Mouse (Mus musculus): ENCODE measurements around the gene Plk5. TPM values are rescaled to one million over a fixed set of nuclear protein-coding genes. Genes with fewer than 3 reads are reported as not detected.

Plk5 gene
- total and polyA plus RNA-seq, 3 experiments = 0.19 TPM; not detected in 1

- Histone ChIP-seq H3K36me3 (ENCODE audit: control insufficient read depth in 1 of 2, insufficient read depth in 2 of 2, low read length in 2 of 2) (no peaks in the 10 kb centered on the region), H3K9ac (ENCODE audit: control insufficient read depth, low read depth, low read length, poor library complexity, severe bottlenecking) (no peak overlapping the region), H3K27ac (ENCODE audit: control insufficient read depth, low read depth, low read length) (no peak overlapping the region), H3K4me1 (ENCODE audit: control insufficient read depth in 1 of 2, insufficient read depth in 2 of 2, low read length in 2 of 2) (peaks cover 0 to 7% of the 10 kb centered on the region in 2 experiments; a peak in 1 of 4 replicates), H3K27me3 (ENCODE audit: control insufficient read depth in 1 of 2, insufficient read depth in 2 of 2, low read length in 2 of 2) (peaks cover 0 to 2% of the 10 kb centered on the region in 2 experiments; a peak in 1 of 4 replicates), H3K79me2 (ENCODE audit: control insufficient read depth, insufficient read depth, low read length, poor library complexity) (no peaks in the 10 kb centered on the region), H3K9me3 (replicated peaks; ENCODE audit: insufficient read depth, low read length) (no peaks in the 10 kb centered on the region), H3K4me3 (ENCODE audit: control insufficient read depth in 1 of 2, insufficient read depth in 1 of 2, low read depth in 2 of 2, low read length in 2 of 2) (no peak overlapping the region)
- no peak for TF ChIP-seq USF1 (IDR thresholded peaks at IDR 0.05; ENCODE audit: low read depth, low read length)
- TF ChIP-seq CTCF (IDR thresholded peaks at IDR 0.05 in 2 of 3, conservative IDR thresholded peaks at IDR 0.05 in 1 of 3; ENCODE audit: control insufficient read depth in 1 of 3, insufficient read depth in 1 of 3, low read depth in 2 of 3, low read length in 3 of 3, poor library complexity in 1 of 3, severe bottlenecking in 1 of 3) = peak; percentile 38 to 47 (median 39); a peak in 5 of 6 replicates
- TF ChIP-seq CHD2 (IDR thresholded peaks at IDR 0.05; ENCODE audit: low read length) = no peak
- DNase-seq (ENCODE audit: low read depth, low spot score) = peak; percentile 45
These were observed 13.9 kb downstream of the Plk5 start for GRCm38 (mm10) chr10:80369995-80370747.

- TF ChIP-seq GABPA (IDR thresholded peaks at IDR 0.05; ENCODE audit: low read depth, low read length) = no peak
- no peak for TF ChIP-seq RCOR1 (IDR thresholded peaks at IDR 0.05; ENCODE audit: low read depth, low read length)
- TF ChIP-seq ZMIZ1 (IDR thresholded peaks at IDR 0.05; ENCODE audit: low read depth, low read length) = no peak
- peak; percentile 28 for TF ChIP-seq MXI1 (IDR thresholded peaks at IDR 0.05; ENCODE audit: low read depth, low read length)
- peak in 1 of 2 experiments; percentile 48; a peak in 1 of 4 replicates for TF ChIP-seq POLR2A (IDR thresholded peaks at IDR 0.05; ENCODE audit: control insufficient read depth in 1 of 2, insufficient read depth in 1 of 2, low read depth in 1 of 2, low read length in 2 of 2, poor library complexity in 1 of 2)
- peak; percentile 65; the same call in 1 of the 2 replicates for TF ChIP-seq BHLHE40 (IDR thresholded peaks at IDR 0.05; ENCODE audit: borderline replicate concordance, low read depth, low read length)
- TF ChIP-seq MAZ (IDR thresholded peaks at IDR 0.05; ENCODE audit: low read depth, low read length) = peak; percentile 85
- TF ChIP-seq USF1 (IDR thresholded peaks at IDR 0.05; ENCODE audit: low read depth, low read length) = peak; percentile 68
- TF ChIP-seq ZKSCAN1 (IDR thresholded peaks at IDR 0.05; ENCODE audit: low read depth, low read length) = peak; percentile 11; the same call in 1 of the 2 replicates
- TF ChIP-seq CHD2 (IDR thresholded peaks at IDR 0.05; ENCODE audit: low read length) = peak; percentile 91
- TF ChIP-seq NELFE (IDR thresholded peaks at IDR 0.05; ENCODE audit: low read depth, low read length) = peak; percentile 57
- peaks cover 0 to 7% of the 10 kb centered on the region in 2 experiments; a peak in 1 of 4 replicates for H3K4me1 ChIP-seq (ENCODE audit: control insufficient read depth in 1 of 2, insufficient read depth in 2 of 2, low read length in 2 of 2)
- H3K36me3 ChIP-seq (ENCODE audit: control insufficient read depth in 1 of 2, insufficient read depth in 2 of 2, low read length in 2 of 2) = no peaks in the 10 kb centered on the region
- H3K4me3 ChIP-seq (ENCODE audit: control insufficient read depth in 1 of 2, insufficient read depth in 1 of 2, low read depth in 2 of 2, low read length in 2 of 2) = peak overlapping the region; percentile 56 to 73
- no peaks in the 10 kb centered on the region for H3K27me3 ChIP-seq (ENCODE audit: control insufficient read depth in 1 of 2, insufficient read depth in 2 of 2, low read length in 2 of 2)
- H3K9me3 ChIP-seq (replicated peaks; ENCODE audit: insufficient read depth, low read length) = no peaks in the 10 kb centered on the region
- peak; percentile 92 for DNase-seq (ENCODE audit: low read depth, low spot score)
- no peaks in the 10 kb centered on the region for H3K79me2 ChIP-seq (ENCODE audit: control insufficient read depth, insufficient read depth, low read length, poor library complexity)
- peak overlapping the region; percentile 8; the same call in 1 of the 2 replicates for H3K27ac ChIP-seq (ENCODE audit: control insufficient read depth, low read depth, low read length)
- H3K9ac ChIP-seq (ENCODE audit: control insufficient read depth, low read depth, low read length, poor library complexity, severe bottlenecking) = peak overlapping the region; percentile 30
These were observed 15.2 kb downstream of the Plk5 start for GRCm38 (mm10) chr10:80371411-80371966.
